Mouse (Mus musculus): ENCODE data around the gene 5430427O19Rik. TPM values are rescaled to one million over a fixed set of nuclear protein-coding genes. Genes with fewer than 3 reads are reported as not detected.

The 5430427O19Rik gene
- polyA plus RNA-seq (2015; fragmentation: Nextera tagmentation; extraction: Ambion mirVana): 0.06 TPM in 1 of 2 replicates, not detected in the other

- H3K9me3 ChIP-seq (ENCODE audit: control insufficient read depth, low read length): no peaks in the 10 kb centered on the region
- no peaks in the 10 kb centered on the region for H3K4me1 ChIP-seq (ENCODE audit: control insufficient read depth, insufficient read depth, low read depth, low read length)
- WGBS: 81% methylated on average over 3 of the region's 3 CpGs
- H3K36me3 ChIP-seq (ENCODE audit: control insufficient read depth, insufficient read depth, low read length): no peaks in the 10 kb centered on the region
- no peak within 1 kb of the TSS for H3K4me3 ChIP-seq (ENCODE audit: low read length)
- no peaks in the 10 kb centered on the region for H3K27me3 ChIP-seq (replicated peaks; ENCODE audit: control insufficient read depth, insufficient read depth, low read length)
- no peak for ATAC-seq
- no peak within 1 kb of the TSS for H3K4me2 ChIP-seq (ENCODE audit: low read length)
- no peak within 1 kb of the TSS for H3K9ac ChIP-seq (ENCODE audit: low read depth, low read length)
- no peak within 1 kb of the TSS for H3K27ac ChIP-seq (ENCODE audit: low read depth, low read length)
Measured at GRCm38 (mm10) chrX:85869914-85870483, at the start of gene 5430427O19Rik. 5430427O19Rik (plus strand) TSS chrX:85870354.

GRCm38 (mm10) chrX:85827719-85828453 lies 42.3 kb upstream of the 5430427O19Rik start:
- Histone ChIP-seq H3K27me3 (replicated peaks; ENCODE audit: control insufficient read depth, insufficient read depth, low read length) (no peaks in the 10 kb centered on the region), H3K27ac (ENCODE audit: low read depth, low read length) (no peak overlapping the region), H3K4me2 (ENCODE audit: low read length) (no peak overlapping the region), H3K4me3 (ENCODE audit: low read length) (no peak overlapping the region), H3K9ac (ENCODE audit: low read depth, low read length) (no peak overlapping the region), H3K9me3 (ENCODE audit: control insufficient read depth, low read length) (no peaks in the 10 kb centered on the region), H3K36me3 (ENCODE audit: control insufficient read depth, insufficient read depth, low read length) (no peaks in the 10 kb centered on the region), H3K4me1 (ENCODE audit: control insufficient read depth, insufficient read depth, low read depth, low read length) (no peaks in the 10 kb centered on the region)
- no peak for ATAC-seq
- 80% methylated on average over 3 of the region's 3 CpGs for WGBS

- ATAC-seq: no peak
- Histone ChIP-seq H3K4me3 (ENCODE audit: low read length) (no peak overlapping the region), H3K27me3 (replicated peaks; ENCODE audit: control insufficient read depth, insufficient read depth, low read length) (no peaks in the 10 kb centered on the region), H3K9ac (ENCODE audit: low read depth, low read length) (no peak overlapping the region), H3K27ac (ENCODE audit: low read depth, low read length) (no peak overlapping the region), H3K4me2 (ENCODE audit: low read length) (no peak overlapping the region), H3K4me1 (ENCODE audit: control insufficient read depth, insufficient read depth, low read depth, low read length) (no peaks in the 10 kb centered on the region), H3K9me3 (ENCODE audit: control insufficient read depth, low read length) (no peaks in the 10 kb centered on the region), H3K36me3 (ENCODE audit: control insufficient read depth, insufficient read depth, low read length) (no peaks in the 10 kb centered on the region)
Measured at GRCm38 (mm10) chrX:85829000-85829399, 41.2 kb upstream of the 5430427O19Rik start.

GRCm38 (mm10) chrX:85839174-85839573 lies 31.0 kb upstream of the 5430427O19Rik start:
- Histone ChIP-seq H3K4me1 (ENCODE audit: control insufficient read depth, insufficient read depth, low read depth, low read length) (no peaks in the 10 kb centered on the region), H3K4me2 (ENCODE audit: low read length) (no peak overlapping the region), H3K36me3 (ENCODE audit: control insufficient read depth, insufficient read depth, low read length) (no peaks in the 10 kb centered on the region), H3K9me3 (ENCODE audit: control insufficient read depth, low read length) (no peaks in the 10 kb centered on the region), H3K27me3 (replicated peaks; ENCODE audit: control insufficient read depth, insufficient read depth, low read length) (no peaks in the 10 kb centered on the region), H3K4me3 (ENCODE audit: low read length) (no peak overlapping the region), H3K27ac (ENCODE audit: low read depth, low read length) (no peak overlapping the region), H3K9ac (ENCODE audit: low read depth, low read length) (no peak overlapping the region)
- ATAC-seq: no peak

GRCm38 (mm10) chrX:85855938-85856337 lies 14.2 kb upstream of the 5430427O19Rik start:
- no peak overlapping the region for H3K4me3 ChIP-seq (ENCODE audit: low read length)
- WGBS: 73% methylated on average over 3 of the region's 3 CpGs
- H3K36me3 ChIP-seq (ENCODE audit: control insufficient read depth, insufficient read depth, low read length): no peaks in the 10 kb centered on the region
- no peaks in the 10 kb centered on the region for H3K27me3 ChIP-seq (replicated peaks; ENCODE audit: control insufficient read depth, insufficient read depth, low read length)
- no peak overlapping the region for H3K9ac ChIP-seq (ENCODE audit: low read depth, low read length)
- no peak overlapping the region for H3K4me2 ChIP-seq (ENCODE audit: low read length)
- ATAC-seq: no peak
- H3K9me3 ChIP-seq (ENCODE audit: control insufficient read depth, low read length): no peaks in the 10 kb centered on the region
- H3K27ac ChIP-seq (ENCODE audit: low read depth, low read length): no peak overlapping the region
- H3K4me1 ChIP-seq (ENCODE audit: control insufficient read depth, insufficient read depth, low read depth, low read length): no peaks in the 10 kb centered on the region

- no peaks in the 10 kb centered on the region for H3K4me1 ChIP-seq (ENCODE audit: control insufficient read depth, insufficient read depth, low read depth, low read length)
- H3K4me2 ChIP-seq (ENCODE audit: low read length): no peak overlapping the region
- H3K36me3 ChIP-seq (ENCODE audit: control insufficient read depth, insufficient read depth, low read length): no peaks in the 10 kb centered on the region
- no peak overlapping the region for H3K4me3 ChIP-seq (ENCODE audit: low read length)
- H3K9ac ChIP-seq (ENCODE audit: low read depth, low read length): no peak overlapping the region
- H3K9me3 ChIP-seq (ENCODE audit: control insufficient read depth, low read length): no peaks in the 10 kb centered on the region
- no peaks in the 10 kb centered on the region for H3K27me3 ChIP-seq (replicated peaks; ENCODE audit: control insufficient read depth, insufficient read depth, low read length)
- ATAC-seq: no peak
- H3K27ac ChIP-seq (ENCODE audit: low read depth, low read length): no peak overlapping the region
Measured at GRCm38 (mm10) chrX:85857169-85857568, 13.0 kb upstream of the 5430427O19Rik start.

- H3K27ac ChIP-seq (ENCODE audit: low read depth, low read length): no peak overlapping the region
- H3K9me3 ChIP-seq (ENCODE audit: control insufficient read depth, low read length): no peaks in the 10 kb centered on the region
- H3K27me3 ChIP-seq (replicated peaks; ENCODE audit: control insufficient read depth, insufficient read depth, low read length): no peaks in the 10 kb centered on the region
- H3K36me3 ChIP-seq (ENCODE audit: control insufficient read depth, insufficient read depth, low read length): no peaks in the 10 kb centered on the region
- 74% methylated on average over 3 of the region's 3 CpGs for WGBS
- H3K4me3 ChIP-seq (ENCODE audit: low read length): no peak overlapping the region
- no peak overlapping the region for H3K9ac ChIP-seq (ENCODE audit: low read depth, low read length)
- H3K4me2 ChIP-seq (ENCODE audit: low read length): no peak overlapping the region
- H3K4me1 ChIP-seq (ENCODE audit: control insufficient read depth, insufficient read depth, low read depth, low read length): no peaks in the 10 kb centered on the region
- no peak for ATAC-seq
Measured at GRCm38 (mm10) chrX:85868079-85868478, 2.1 kb upstream of the 5430427O19Rik start.

- 95% methylated on average over 11 of the region's 11 CpGs for WGBS
- no peak overlapping the region for H3K4me3 ChIP-seq (ENCODE audit: low read length)
- ATAC-seq: no peak
- no peaks in the 10 kb centered on the region for H3K4me1 ChIP-seq (ENCODE audit: control insufficient read depth, insufficient read depth, low read depth, low read length)
- no peaks in the 10 kb centered on the region for H3K9me3 ChIP-seq (ENCODE audit: control insufficient read depth, low read length)
- no peak overlapping the region for H3K27ac ChIP-seq (ENCODE audit: low read depth, low read length)
- no peaks in the 10 kb centered on the region for H3K36me3 ChIP-seq (ENCODE audit: control insufficient read depth, insufficient read depth, low read length)
- no peak overlapping the region for H3K4me2 ChIP-seq (ENCODE audit: low read length)
- no peaks in the 10 kb centered on the region for H3K27me3 ChIP-seq (replicated peaks; ENCODE audit: control insufficient read depth, insufficient read depth, low read length)
- no peak overlapping the region for H3K9ac ChIP-seq (ENCODE audit: low read depth, low read length)
Measured at GRCm38 (mm10) chrX:85871371-85872056, 1.4 kb downstream of the 5430427O19Rik start.

- no peak overlapping the region for H3K27ac ChIP-seq (ENCODE audit: low read depth, low read length)
- ATAC-seq: no peak
- H3K4me2 ChIP-seq (ENCODE audit: low read length): no peak overlapping the region
- H3K36me3 ChIP-seq (ENCODE audit: control insufficient read depth, insufficient read depth, low read length): no peaks in the 10 kb centered on the region
- no peaks in the 10 kb centered on the region for H3K4me1 ChIP-seq (ENCODE audit: control insufficient read depth, insufficient read depth, low read depth, low read length)
- 93% methylated on average over 4 of the region's 4 CpGs for WGBS
- no peaks in the 10 kb centered on the region for H3K27me3 ChIP-seq (replicated peaks; ENCODE audit: control insufficient read depth, insufficient read depth, low read length)
- no peak overlapping the region for H3K4me3 ChIP-seq (ENCODE audit: low read length)
- H3K9ac ChIP-seq (ENCODE audit: low read depth, low read length): no peak overlapping the region
- H3K9me3 ChIP-seq (ENCODE audit: control insufficient read depth, low read length): no peaks in the 10 kb centered on the region
Measured at GRCm38 (mm10) chrX:85874367-85874766, 4.2 kb downstream of the 5430427O19Rik start.

Data from hindbrain, embryonic 16.5 days (tissue).